Mouse (Mus musculus) heart, adult 8-10 months (tissue): ENCODE measurements around the gene Arcn1. TPM values are rescaled to one million over a fixed set of nuclear protein-coding genes. Genes with fewer than 3 reads are reported as not detected.

ENCODE experiments used
- DNase-seq: peaks from one replicate; pipeline ENCODE4 v3.0.0; 2022; ENCODE audit warnings: low spot score
- total RNA-seq, 4 experiments: library from RNA; stranded (reverse); gene quantifications; 2 replicates each; pipeline ENCODE4 v1.2.4; 2022

Gene Arcn1
- total RNA-seq, 4 experiments from 2014 or later = 79.7 to 89.3 (median 80.9) TPM

GRCm38 (mm10) chr9:44719632-44720357, 47.9 kb downstream of the Arcn1 start:
- DNase-seq = no peak

GRCm38 (mm10) chr9:44718937-44719631, 48.6 kb downstream of the Arcn1 start:
- no peak for DNase-seq

- DNase-seq = peak; percentile 77
These were observed 49.8 kb downstream of the Arcn1 start for GRCm38 (mm10) chr9:44717822-44718242.

- no peak for DNase-seq
These were observed 50.4 kb downstream of the Arcn1 start for GRCm38 (mm10) chr9:44716997-44717821.

DNA sequence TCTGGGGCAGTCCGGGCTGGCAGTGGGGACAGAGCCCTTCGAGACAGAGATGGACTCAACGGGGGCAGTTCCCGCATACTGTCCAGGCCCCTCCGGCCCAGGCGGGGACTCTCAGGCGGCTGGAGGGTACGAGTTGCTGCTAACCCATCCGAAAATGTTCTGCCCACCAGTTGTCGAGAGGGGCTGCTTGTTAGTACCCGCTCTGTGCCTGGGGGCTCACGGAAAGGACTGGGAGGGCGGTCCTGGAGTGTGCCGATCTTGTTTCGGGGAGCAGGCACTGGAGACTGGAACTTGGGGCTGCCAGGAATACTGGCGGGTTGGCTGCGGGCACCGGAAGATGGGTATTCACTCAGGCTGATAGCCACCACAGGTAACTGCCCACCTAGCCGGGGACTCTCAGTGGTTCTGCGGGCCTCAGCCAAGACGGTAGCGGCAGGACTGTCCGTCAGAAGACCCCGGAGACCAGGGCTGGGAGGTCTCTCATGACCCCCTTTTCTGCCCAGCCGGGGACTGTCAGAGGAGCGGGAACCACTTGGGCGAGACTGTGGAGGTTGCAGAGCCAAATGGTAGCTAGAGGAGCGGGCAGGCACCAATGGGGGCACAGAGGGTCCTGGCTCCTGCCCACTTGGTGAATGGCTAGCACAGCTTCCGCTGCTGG, 51.8 kb downstream of the Arcn1 start:
- no peak for DNase-seq

DNA sequence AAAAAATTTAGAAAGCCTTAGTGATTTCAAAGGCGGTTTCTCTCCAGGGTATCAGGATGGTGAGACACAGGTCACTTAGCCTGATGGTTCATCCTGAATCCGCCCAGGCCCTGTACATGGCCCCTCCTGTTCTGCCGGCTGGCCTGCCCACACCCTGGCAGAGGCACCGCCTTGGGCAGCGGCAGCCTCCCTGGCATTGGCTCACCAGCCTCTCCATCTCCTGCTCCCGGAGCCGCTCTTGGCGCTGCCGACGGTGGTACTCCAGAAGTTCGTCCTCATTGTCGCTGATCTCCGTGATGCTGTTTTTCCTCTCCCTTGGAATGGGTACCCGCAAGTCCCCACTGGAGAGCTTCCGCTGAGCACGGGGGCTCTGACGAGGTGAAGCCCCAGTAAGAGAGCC, 52.5 kb downstream of the Arcn1 start:
- no peak for DNase-seq

GRCm38 (mm10) chr9:44713574-44713973, 54.1 kb downstream of the Arcn1 start:
- DNase-seq = no peak

GRCm38 (mm10) chr9:44713080-44713479, 54.6 kb downstream of the Arcn1 start:
- DNase-seq = no peak

DNA sequence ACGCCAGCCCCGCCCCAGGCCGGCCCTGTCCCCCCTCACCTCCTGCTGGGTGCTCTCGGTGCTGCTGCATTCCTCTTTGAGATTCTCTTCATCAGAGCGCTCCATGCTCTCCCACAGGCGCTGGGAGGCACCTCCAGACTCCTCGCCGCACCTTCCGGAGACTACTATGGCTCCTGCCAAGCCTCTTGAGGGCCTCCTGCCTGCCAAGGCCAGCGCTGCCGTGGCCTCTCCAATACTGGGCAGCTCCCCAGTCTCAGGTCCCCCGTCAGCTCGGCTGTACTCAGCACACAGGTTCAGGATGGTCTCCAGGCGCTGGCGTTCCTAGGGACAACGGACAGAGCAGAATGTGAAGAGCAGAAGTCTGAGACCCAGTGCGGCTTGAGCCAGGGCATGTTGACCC, 56.0 kb downstream of the Arcn1 start:
- DNase-seq = no peak

DNA sequence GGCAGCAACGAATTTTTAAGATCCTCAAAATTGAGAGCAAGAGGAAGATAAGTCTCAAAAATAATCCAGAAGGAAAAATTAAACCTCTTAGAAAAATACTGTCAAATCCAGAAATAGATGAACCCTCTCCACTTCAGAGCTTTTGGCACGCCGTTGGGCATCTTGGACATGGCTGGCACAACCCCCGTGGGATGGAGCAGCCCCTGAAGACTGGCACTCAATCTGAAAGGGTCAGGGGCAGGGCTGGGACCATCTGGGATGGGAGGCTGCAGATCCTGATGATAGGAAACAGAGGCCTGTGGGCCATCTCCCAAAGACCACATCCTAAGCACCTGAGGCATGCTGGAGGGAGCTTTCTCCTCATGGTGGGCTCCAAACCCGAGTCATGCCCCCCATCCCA, 57.4 kb downstream of the Arcn1 start:
- no peak for DNase-seq

DNA sequence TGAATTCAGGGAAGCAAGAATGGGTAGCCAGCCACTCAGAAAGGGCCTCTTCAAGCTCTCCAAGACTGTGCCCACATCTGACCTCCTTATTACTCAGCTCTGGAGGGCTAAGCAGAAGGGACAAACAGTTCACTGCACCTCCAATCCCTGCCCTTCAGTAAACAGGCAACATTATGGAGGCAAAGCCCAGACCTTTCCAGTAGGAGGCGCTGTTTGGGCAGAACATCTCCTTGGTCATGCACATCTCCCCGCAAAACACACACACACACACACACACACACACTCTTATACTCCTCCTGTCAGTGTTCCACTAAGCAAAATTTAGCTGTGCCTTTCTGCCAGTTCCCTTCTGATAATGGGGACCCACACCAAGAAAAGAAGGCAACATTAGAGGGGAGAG, 58.0 kb downstream of the Arcn1 start:
- no peak for DNase-seq

DNA sequence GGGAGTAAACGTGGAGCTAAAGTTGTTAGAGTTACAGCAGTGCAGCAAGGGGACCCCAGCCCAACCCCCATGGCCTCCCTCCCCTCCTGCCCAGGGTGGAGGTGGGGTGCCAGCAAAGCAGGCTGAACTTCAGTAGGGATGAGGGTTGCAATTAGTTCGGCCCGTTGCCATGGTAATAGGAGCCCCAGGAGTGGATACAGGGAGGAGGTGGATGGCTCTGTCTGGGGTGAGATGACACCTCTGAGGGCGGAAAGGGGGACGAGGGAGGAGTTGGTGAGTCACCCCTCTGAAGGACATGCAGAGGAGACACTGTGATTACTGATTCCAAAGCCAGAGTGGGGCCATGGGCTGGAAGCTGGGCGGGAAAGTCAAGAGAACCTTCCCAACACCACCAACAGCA, 58.7 kb downstream of the Arcn1 start:
- DNase-seq = no peak

- peak; percentile 74 for DNase-seq
These were observed 59.2 kb downstream of the Arcn1 start for GRCm38 (mm10) chr9:44708429-44708765.

DNA sequence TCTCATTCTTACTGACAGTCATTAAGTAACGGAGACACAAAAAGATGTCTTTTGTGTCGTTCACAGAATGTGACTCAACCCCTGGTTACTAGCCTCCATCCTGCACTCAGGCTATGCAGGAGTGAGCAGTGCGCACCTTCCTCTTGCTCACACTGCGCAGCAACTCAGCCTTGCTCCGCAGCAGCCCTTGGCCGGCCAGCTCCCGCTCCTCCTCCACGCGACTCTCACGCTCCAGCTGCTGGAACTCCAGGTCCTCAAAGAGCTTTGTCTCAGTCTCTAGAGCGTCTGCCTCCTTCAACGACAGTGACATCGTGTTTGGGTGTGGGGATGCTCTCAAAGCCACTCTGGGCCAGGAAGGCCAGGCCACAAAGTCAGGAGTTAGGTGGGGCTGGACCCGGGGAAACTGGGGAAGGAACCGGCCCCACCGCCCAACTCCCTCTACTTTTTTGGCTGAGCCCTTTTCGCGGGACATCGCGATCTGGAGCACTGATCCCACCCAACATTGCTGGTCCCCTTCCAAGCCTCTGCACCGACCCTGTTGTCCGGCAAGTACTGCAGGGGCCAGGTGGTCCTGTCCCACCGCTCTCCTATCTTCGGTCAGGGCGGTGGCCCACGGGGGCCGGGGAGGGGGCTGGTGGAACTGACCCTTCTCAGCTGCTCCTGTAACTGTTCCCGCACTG, 59.8 kb downstream of the Arcn1 start:
- no peak for DNase-seq

- no peak for DNase-seq
These were observed 67.9 kb downstream of the Arcn1 start for GRCm38 (mm10) chr9:44699730-44700129.

DNA sequence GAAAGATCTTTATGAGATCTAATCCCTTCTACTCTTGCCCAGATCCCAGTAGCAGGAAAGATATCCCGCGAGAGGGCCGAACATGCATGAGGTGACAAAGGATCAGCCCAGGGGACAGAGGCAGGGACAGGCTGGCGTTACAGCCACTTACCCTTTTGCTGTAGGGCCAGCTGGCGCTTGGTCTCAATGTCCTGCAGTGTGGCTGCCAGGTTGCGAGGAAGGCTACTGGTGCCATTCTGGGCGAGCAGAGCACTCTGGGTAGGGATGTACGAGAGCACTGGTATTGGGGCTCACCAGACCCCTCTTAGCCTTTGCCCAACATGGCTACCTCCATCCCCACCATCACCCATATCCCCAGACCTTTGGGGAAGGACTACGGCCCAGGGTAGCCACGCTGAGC, 68.4 kb downstream of the Arcn1 start:
- no peak for DNase-seq

- no peak for DNase-seq
These were observed 69.8 kb downstream of the Arcn1 start for GRCm38 (mm10) chr9:44697866-44698265.

- no peak for DNase-seq
These were observed 74.6 kb downstream of the Arcn1 start for GRCm38 (mm10) chr9:44693071-44693470.

DNA sequence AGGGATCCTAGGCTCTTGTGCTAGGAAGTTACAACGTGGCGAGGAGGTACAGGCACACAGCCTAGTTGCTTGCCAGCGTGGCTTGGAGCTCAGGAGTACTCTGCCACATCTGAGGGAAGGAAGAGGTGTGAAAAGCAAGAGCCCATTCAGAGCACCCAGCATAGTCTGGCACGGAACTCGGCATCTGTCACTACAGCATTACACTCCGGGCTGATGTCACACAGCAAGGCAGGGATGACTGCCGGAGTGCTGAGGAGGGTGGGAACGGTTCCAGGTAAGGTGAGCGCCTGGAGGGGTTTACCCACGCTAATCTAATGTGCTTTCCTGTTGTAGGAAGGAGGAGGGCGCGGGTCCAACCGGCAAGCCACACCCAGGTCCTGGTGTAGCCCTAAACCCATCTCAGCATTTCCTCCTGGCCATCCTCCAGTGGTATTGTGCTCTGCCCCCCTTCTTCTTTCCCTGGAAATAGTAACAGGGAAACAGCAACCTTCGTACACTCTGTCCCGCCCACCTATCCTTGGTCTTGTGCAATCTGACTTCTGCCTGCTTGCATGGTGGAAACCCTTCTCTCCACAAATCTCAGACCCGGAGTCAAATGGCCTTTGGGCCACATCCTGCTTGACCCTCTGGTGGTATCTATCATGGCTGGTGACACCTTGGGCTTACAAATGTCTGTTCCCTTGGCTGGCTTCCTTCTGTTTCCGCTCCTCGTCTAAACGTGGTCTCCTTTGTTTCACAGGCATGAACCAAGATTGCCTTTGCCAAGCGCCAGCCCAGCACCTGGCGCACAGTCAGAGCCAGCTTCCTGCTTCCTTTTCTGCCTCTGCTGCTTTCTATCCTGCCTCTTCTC, 75.7 kb downstream of the Arcn1 start:
- peak; percentile 80 for DNase-seq
